10 mouse cellular contexts compared by ENCODE assay signal in the genomic region with DNA sequence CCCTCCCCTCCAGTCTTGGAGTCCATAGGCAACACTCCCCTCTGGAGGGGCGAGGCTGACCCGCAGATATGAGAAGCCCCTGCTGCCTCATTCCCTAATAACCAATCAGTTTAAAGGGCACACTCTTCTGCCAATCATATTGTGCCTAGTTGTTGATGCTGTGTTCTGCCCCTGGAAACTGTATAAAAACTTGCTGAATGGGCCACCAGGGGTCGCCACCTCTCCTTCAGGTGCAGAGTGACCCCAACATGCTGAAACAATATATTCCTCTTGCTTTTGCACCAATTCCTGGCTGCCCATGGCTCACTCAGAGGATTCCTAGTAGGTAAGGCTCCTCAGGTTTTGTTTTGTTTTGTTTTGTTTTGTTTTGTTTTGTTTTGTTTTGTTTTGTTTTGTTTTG. TPM values are rescaled to one million over a fixed set of nuclear protein-coding genes. Genes with fewer than 3 reads are reported as not detected.
DNase-seq lines count a peak whose midpoint lies in the region; TF ChIP-seq lines count a peak whose summit lies in the region.
"Had no signal": no experiment of that assay in that cellular context is flagged by ENCODE, and none has a peak within 500 bp of the region (broad histone marks: within the 10 kb centered on the region; RNA-seq: fewer than 3 reads in every experiment).

No protein-coding gene starts in this region.

- DNase-seq in heart, postnatal 10 days: peak; percentile 4 to 9
- DNase-seq in heart, postnatal 25 days (ENCODE audit: low spot score): no peak
- DNase-seq in right cerebral cortex, postnatal 4 days: peak; percentile 4
- no peak for DNase-seq in right cerebral cortex, postnatal 14 days
- DNase-seq in embryo, embryonic 11 days: peak; percentile 4
- no peak for DNase-seq in adipocyte (ENCODE audit: low spot score)
- no peak for DNase-seq in gastrocnemius, postnatal 14 days
- DNase-seq: gastrocnemius, postnatal 36 days had no signal

- WGBS in small intestine, adult 2 months: 32% methylated on average over 3 of the region's 3 CpGs

- no peaks in the 10 kb centered on the region for H3K27me3 ChIP-seq in small intestine, adult 2 months (ENCODE audit: control insufficient read depth, insufficient read depth, low read length)

- no peaks in the 10 kb centered on the region for H3K4me1 ChIP-seq in small intestine, adult 2 months (ENCODE audit: control insufficient read depth, insufficient read depth, insufficient read length, low read length)

- no peak for TF ChIP-seq POLR2A in small intestine, adult 2 months (IDR thresholded peaks at IDR 0.05; ENCODE audit: low read depth, low read length)

- peak; percentile 40; the same call in 1 of the 2 replicates for TF ChIP-seq CTCF in small intestine, adult 2 months (IDR thresholded peaks at IDR 0.05; ENCODE audit: extremely low read depth, insufficient read length, insufficient replicate concordance, low read depth, low read length)

- no peak overlapping the region for H3K4me3 ChIP-seq in small intestine, adult 2 months (ENCODE audit: low read depth, low read length)

- intact Hi-C loops in heart, postnatal 10 days (cut with DNase I): no loop called here
- intact Hi-C loops in heart, postnatal 25 days (cut with DNase I): no loop called here
- intact Hi-C loops in gastrocnemius, postnatal 14 days (cut with DNase I; ENCODE audit: low total_unique reads): no loop called here

- no peaks in the 10 kb centered on the region for H3K36me3 ChIP-seq in small intestine, adult 2 months (ENCODE audit: control insufficient read depth, insufficient read depth, low read length)

- H3K27ac ChIP-seq in small intestine, adult 2 months (ENCODE audit: insufficient read depth, low read depth, low read length): no peak overlapping the region

RNA-seq across cellular contexts. Expression of a gene that starts 3.8 kb away (rescaled TPM):
- total RNA-seq in heart, postnatal 10 days (2021): not detected
- total RNA-seq in heart, postnatal 25 days (2021): not detected
- polyA plus RNA-seq in small intestine, adult 2 months (2012; rRNA removed): not detected in 2 replicates
- not detected for total RNA-seq in gastrocnemius, postnatal 14 days (2021)
- total RNA-seq: gastrocnemius, postnatal 36 days had no signal
- polyA plus RNA-seq: stomach, embryonic 14.5 days had no signal

RNA-seq across cellular contexts. Expression of a gene that starts 5.3 kb away (rescaled TPM):
- under 1 TPM in 1 of 2 experiments, not detected in 1; 0.12 TPM for total RNA-seq in heart, postnatal 10 days (2021)
- not detected for total RNA-seq in heart, postnatal 25 days (2021)
- polyA plus RNA-seq in small intestine, adult 2 months (2012; rRNA removed): 0.13 and 0.24 TPM in 2 replicates
- total RNA-seq in gastrocnemius, postnatal 14 days (2021): not detected
- polyA plus RNA-seq: stomach, embryonic 14.5 days had no signal

RNA-seq across cellular contexts. Expression of a gene that starts 25.9 kb away (rescaled TPM):
- not detected for total RNA-seq in heart, postnatal 10 days (2021)
- total RNA-seq in heart, postnatal 25 days (2021): not detected
- not detected in 2 replicates for polyA plus RNA-seq in small intestine, adult 2 months (2012; rRNA removed)
- total RNA-seq in gastrocnemius, postnatal 14 days (2021): not detected
- total RNA-seq: gastrocnemius, postnatal 36 days had no signal
- polyA plus RNA-seq: stomach, embryonic 14.5 days had no signal

RNA-seq across cellular contexts. Expression of a gene that starts 28.5 kb away (rescaled TPM):
- not detected for total RNA-seq in heart, postnatal 10 days (2021)
- not detected for total RNA-seq in heart, postnatal 25 days (2021)
- polyA plus RNA-seq in small intestine, adult 2 months (2012; rRNA removed): not detected in 2 replicates
- not detected for total RNA-seq in gastrocnemius, postnatal 14 days (2021)
- total RNA-seq: gastrocnemius, postnatal 36 days had no signal
- polyA plus RNA-seq: stomach, embryonic 14.5 days had no signal

RNA-seq across cellular contexts. Expression of a gene that starts 51.1 kb away (rescaled TPM):
- total RNA-seq in heart, postnatal 10 days (2021): not detected
- total RNA-seq in heart, postnatal 25 days (2021): not detected
- polyA plus RNA-seq in small intestine, adult 2 months (2012; rRNA removed): not detected in 2 replicates
- not detected for total RNA-seq in gastrocnemius, postnatal 14 days (2021)
- total RNA-seq: gastrocnemius, postnatal 36 days had no signal
- polyA plus RNA-seq: stomach, embryonic 14.5 days had no signal

Comparison
In these comparisons a context has a peak if more than half of its experiments do, and no peak if none do; other contexts are left out.
1. DNase-seq: peak in heart, postnatal 10 days (2 of 2), right cerebral cortex, postnatal 4 days (single experiment) and embryo, embryonic 11 days (single experiment); none in heart, postnatal 25 days (single experiment), right cerebral cortex, postnatal 14 days (single experiment), adipocyte (single experiment) and gastrocnemius, postnatal 14 days (single experiment).